Mouse (Mus musculus) spleen, embryonic (tissue): Measurements from ENCODE around the gene Pigv.

ENCODE experiments used
- CTCF ChIA-PET: fragments of 350-600 bp; sonication (Branson Sonifier 250); formaldehyde crosslinking; loops from one replicate; lab custom pipeline; 2022; lab: Charles Lee

Gene Pigv

GRCm38 (mm10) chr4:133622161-133622695 is 50.2 kb downstream of the Pigv start:
- CTCF ChIA-PET: interaction anchor here (0.6 to 2.4 kb wide), 3 partner anchors 10 to 1031 kb away, joined by 4 to 7 read pairs (median 4); no protein-coding TSS in a partner anchor

- CTCF ChIA-PET: interaction anchor here (0.8 to 2.4 kb wide), 2 partner anchors 11 to 13 kb away, joined by 3 to 7 read pairs; no protein-coding TSS in a partner anchor
Measured at GRCm38 (mm10) chr4:133620668-133621067, 51.8 kb downstream of the Pigv start.

GRCm38 (mm10) chr4:133619473-133620136 is 52.8 kb downstream of the Pigv start:
- CTCF ChIA-PET: interaction anchor here (0.6 to 2.4 kb wide), 4 partner anchors 13 to 256 kb away, joined by 4 to 8 read pairs (median 6); no protein-coding TSS in a partner anchor

- CTCF ChIA-PET: no interaction called here
Measured at GRCm38 (mm10) chr4:133617936-133618335, 54.5 kb downstream of the Pigv start.

- CTCF ChIA-PET: no interaction called here
Measured at GRCm38 (mm10) chr4:133615416-133615815, 57.0 kb downstream of the Pigv start.

- CTCF ChIA-PET: interaction anchor here (0.5 kb wide), 1 partner anchor 231 kb away, joined by 4 read pairs; no protein-coding TSS in a partner anchor
Measured at GRCm38 (mm10) chr4:133614274-133614761, 58.1 kb downstream of the Pigv start.

GRCm38 (mm10) chr4:133613867-133614266 is 58.6 kb downstream of the Pigv start:
- CTCF ChIA-PET: interaction anchor here (0.5 kb wide), 1 partner anchor 232 kb away, joined by 4 read pairs; no protein-coding TSS in a partner anchor

- CTCF ChIA-PET: interaction anchor here (0.5 to 1.0 kb wide), 2 partner anchors 16 to 146 kb away, joined by 4 read pairs; no protein-coding TSS in a partner anchor
Measured at GRCm38 (mm10) chr4:133613026-133613425, 59.4 kb downstream of the Pigv start.

GRCm38 (mm10) chr4:133612416-133612815 is 60.0 kb downstream of the Pigv start:
- CTCF ChIA-PET: interaction anchor here (0.6 kb wide), 1 partner anchor 273 kb away, joined by 3 read pairs; no protein-coding TSS in a partner anchor

- CTCF ChIA-PET: interaction anchor here (0.7 kb wide), 1 partner anchor 38 kb away, joined by 5 read pairs; no protein-coding TSS in a partner anchor
Measured at GRCm38 (mm10) chr4:133611815-133612214, 60.6 kb downstream of the Pigv start.
